8 mouse cellular contexts compared by ENCODE assay signal in the genomic region with DNA sequence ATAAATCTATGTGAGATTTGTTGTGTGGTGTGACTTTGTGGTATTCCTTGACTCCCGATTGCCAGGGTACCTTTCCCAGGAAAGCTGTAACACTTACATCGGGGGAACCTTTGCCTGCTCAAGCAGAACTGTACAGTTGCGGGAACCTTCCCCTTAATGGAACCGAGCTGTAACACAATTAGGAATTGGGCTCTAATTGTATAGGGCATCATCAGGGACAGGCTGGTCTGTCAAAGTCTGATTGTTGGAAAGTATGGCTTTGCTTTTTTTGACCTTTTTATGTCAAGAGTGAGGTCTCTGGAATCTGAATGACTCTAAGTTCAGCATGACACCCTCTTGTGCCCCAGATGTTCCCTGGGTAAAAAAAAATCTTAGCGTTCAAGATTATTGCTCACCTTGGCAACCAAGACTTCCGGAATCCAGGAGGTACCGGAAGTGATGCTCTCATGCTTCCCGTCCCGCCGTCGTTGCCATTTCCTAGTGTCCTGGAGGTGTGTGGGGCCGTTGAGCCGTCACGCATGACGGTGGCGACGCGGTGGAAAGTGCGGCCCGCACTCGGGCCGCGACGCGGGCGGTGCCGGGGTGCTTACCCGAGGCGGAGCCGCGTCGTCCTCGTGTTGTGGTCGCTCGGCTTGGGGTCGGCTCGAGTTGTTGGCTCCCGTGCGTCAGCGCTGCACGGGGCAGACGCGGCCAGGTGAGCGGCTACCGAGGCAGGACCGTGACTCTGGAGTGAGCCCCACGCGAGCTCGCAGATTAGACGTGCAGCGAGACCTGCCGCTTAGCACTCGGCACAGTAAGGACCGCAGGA. TPM values are rescaled to one million over a fixed set of nuclear protein-coding genes. Genes with fewer than 3 reads are reported as not detected.
DNase-seq lines count a peak whose midpoint lies in the region; ATAC-seq lines count a peak whose summit lies in the region.

No protein-coding gene starts in this region.

- peaks cover 8% of the 10 kb centered on the region for H3K4me1 ChIP-seq in hindbrain, embryonic 14.5 days (replicated peaks; ENCODE audit: control insufficient read depth, insufficient read depth, low read length)

- WGBS in hindbrain, embryonic 14.5 days: 6% methylated on average over 54 of the region's 54 CpGs

- peak overlapping the region; percentile 91 for H3K9ac ChIP-seq in hindbrain, embryonic 14.5 days

- H3K36me3 ChIP-seq in hindbrain, embryonic 14.5 days (replicated peaks; ENCODE audit: control insufficient read depth, insufficient read depth): peaks cover 25% of the 10 kb centered on the region

- no peaks in the 10 kb centered on the region; the same call in 1 of the 2 replicates for H3K27me3 ChIP-seq in hindbrain, embryonic 14.5 days (ENCODE audit: control insufficient read depth, insufficient read depth, low read length)

- no peaks in the 10 kb centered on the region for H3K9me3 ChIP-seq in hindbrain, embryonic 14.5 days (ENCODE audit: control insufficient read depth, low read length)

- peak overlapping the region; percentile 94 for H3K4me2 ChIP-seq in hindbrain, embryonic 14.5 days (replicated peaks)

- H3K4me3 ChIP-seq in hindbrain, embryonic 14.5 days (replicated peaks; ENCODE audit: low read length): peak overlapping the region; percentile 74

- DNase-seq in gastrocnemius, adult 18-20 months (ENCODE audit: low spot score): peak; percentile 54
- DNase-seq in hindbrain, embryonic 14.5 days (ENCODE audit: low spot score): peak; percentile 76
- peak; percentile 43 to 49 for DNase-seq in layer of hippocampus, postnatal 25 days (ENCODE audit: extremely low spot score in 1 of 2, low spot score in 1 of 2)
- DNase-seq in lung, postnatal 25 days (ENCODE audit: low spot score): peak; percentile 78
- DNase-seq in retina, adult 2 months (ENCODE audit: low read depth, low spot score): peak; percentile 61
- peak; percentile 64 for DNase-seq in thymus, postnatal 25 days

- ATAC-seq in activated CD4-positive, CD25-positive, alpha-beta regulatory T cell, adult 4 months: peak; percentile 98
- ATAC-seq in common myeloid progenitor, adult 5-6 weeks (replicated peaks; ENCODE audit: low read depth, poor library complexity, severe bottlenecking): peak; percentile 81
- peak; percentile 94 for ATAC-seq in hindbrain, embryonic 14.5 days (ENCODE audit: low FRiP score)

- H3K27ac ChIP-seq in hindbrain, embryonic 14.5 days: peak overlapping the region; percentile 71; the same call in 1 of the 2 replicates

RNA-seq across cellular contexts. Expression of a gene that starts 1.1 kb away (rescaled TPM):
- polyA plus RNA-seq in activated CD4-positive, CD25-positive, alpha-beta regulatory T cell, adult 4 months (2017; shearing (Covaris generic)): 1 to 10 TPM; 1.4 to 6.6 TPM
- total RNA-seq in common myeloid progenitor, adult 5-6 weeks (2017): 3.7 and 5.4 TPM in 2 replicates
- total RNA-seq in gastrocnemius, adult 18-20 months (2021): 1 to 10 TPM; 3.2 to 4.1 TPM
- 1.9 and 2.2 TPM in 2 replicates for polyA plus RNA-seq in hindbrain, embryonic 14.5 days (2014; fragmentation: Nextera tagmentation; extraction: Ambion mirVana)
- 1 to 10 TPM; 4.1 to 5.9 TPM for total RNA-seq in layer of hippocampus, postnatal 25 days (2021)

RNA-seq across cellular contexts. Expression of a gene that starts 20.8 kb away (rescaled TPM):
- 10 to 100 TPM; 23.7 to 38.9 TPM for polyA plus RNA-seq in activated CD4-positive, CD25-positive, alpha-beta regulatory T cell, adult 4 months (2017; shearing (Covaris generic))
- 61.1 and 81.9 TPM in 2 replicates for total RNA-seq in common myeloid progenitor, adult 5-6 weeks (2017)
- total RNA-seq in gastrocnemius, adult 18-20 months (2021): 10 to 100 TPM; 34.8 to 35.6 TPM
- 97.7 and 104 TPM in 2 replicates for polyA plus RNA-seq in hindbrain, embryonic 14.5 days (2014; fragmentation: Nextera tagmentation; extraction: Ambion mirVana)
- total RNA-seq in layer of hippocampus, postnatal 25 days (2021): 100 to 1,000 TPM; 137 to 183 TPM

RNA-seq across cellular contexts. Expression of a gene that starts 36.3 kb away (rescaled TPM):
- polyA plus RNA-seq in activated CD4-positive, CD25-positive, alpha-beta regulatory T cell, adult 4 months (2017; shearing (Covaris generic)): not detected
- total RNA-seq in common myeloid progenitor, adult 5-6 weeks (2017): 3.2 TPM in 1 of 2 replicates, not detected in the other
- total RNA-seq in gastrocnemius, adult 18-20 months (2021): under 1 TPM; 0.59 to 0.64 TPM
- polyA plus RNA-seq in hindbrain, embryonic 14.5 days (2014; fragmentation: Nextera tagmentation; extraction: Ambion mirVana): 16.1 and 17.0 TPM in 2 replicates
- 1 to 10 TPM; 6.7 to 6.9 TPM for total RNA-seq in layer of hippocampus, postnatal 25 days (2021)

RNA-seq across cellular contexts. Expression of a gene that starts 42.7 kb away (rescaled TPM):
- 1 to 10 TPM; 1.3 to 1.9 TPM for polyA plus RNA-seq in activated CD4-positive, CD25-positive, alpha-beta regulatory T cell, adult 4 months (2017; shearing (Covaris generic))
- not detected in 2 replicates for total RNA-seq in common myeloid progenitor, adult 5-6 weeks (2017)
- total RNA-seq in gastrocnemius, adult 18-20 months (2021): not detected
- 0.56 and 0.95 TPM in 2 replicates for polyA plus RNA-seq in hindbrain, embryonic 14.5 days (2014; fragmentation: Nextera tagmentation; extraction: Ambion mirVana)
- not detected for total RNA-seq in layer of hippocampus, postnatal 25 days (2021)

Comparison
In these comparisons a context has a peak if more than half of its experiments do, and no peak if none do; other contexts are left out.
1. Peak in every context shown above with its lines: DNase-seq, ATAC-seq, H3K4me3 ChIP-seq and H3K27ac ChIP-seq.